Mouse (Mus musculus) kidney, embryonic 14.5 days (tissue): ENCODE data around the gene Spryd7. TPM values are rescaled to one million over a fixed set of nuclear protein-coding genes. Genes with fewer than 3 reads are reported as not detected.
A peak's percentile ranks its signal among the peaks of the same experiment; 100 is the strongest.
"Not testable (repeated sequence)": the region's sequence is repeated elsewhere in the genome, so short reads cannot be mapped to it uniquely, and the experiment has no call there.

ENCODE experiments used
- ATAC-seq: fragments of 200-750 bp; cut with Nextera tagmentation; 2 replicates; pipeline ENCODE4 v1.8.0; 2017; ENCODE audit warnings: moderate number of reproducible peaks, mild to moderate bottlenecking, moderate TSS enrichment, moderate library complexity; ENCODE audit not compliant: low FRiP score, low TSS enrichment
- H3K27ac ChIP-seq: fragments of 300-500 bp; sonication (generic); 2 replicates; pipeline ENCODE4 v1.5.1; 2014; ENCODE audit warnings: low read depth, mild to moderate bottlenecking, low read length, moderate library complexity, mixed read lengths
- H3K27me3 ChIP-seq: fragments of 300-500 bp; sonication (generic); 2 replicates; pipeline ENCODE4 v1.6.1; 2014; ENCODE audit warnings: mild to moderate bottlenecking, low read length; ENCODE audit not compliant: control insufficient read depth, insufficient read depth
- H3K36me3 ChIP-seq: fragments of 300-500 bp; sonication (generic); 2 replicates; pipeline ENCODE4 v1.6.1; 2014; ENCODE audit warnings: low read length, mixed read lengths; ENCODE audit not compliant: control insufficient read depth, insufficient read depth
- H3K4me1 ChIP-seq: fragments of 300-500 bp; sonication (generic); 2 replicates; pipeline ENCODE4 v1.6.1; 2014; ENCODE audit warnings: low read length, mixed read lengths; ENCODE audit not compliant: control insufficient read depth, insufficient read depth
- H3K4me2 ChIP-seq: fragments of 300-500 bp; sonication (generic); replicated peaks from 2 replicates; pipeline ENCODE4 v1.6.1; 2014; ENCODE audit warnings: low read depth, mild to moderate bottlenecking, low read length
- H3K4me3 ChIP-seq: fragments of 300-500 bp; sonication (generic); 2 replicates; pipeline ENCODE4 v1.5.1; 2014; ENCODE audit warnings: mild to moderate bottlenecking, low read length
- H3K9ac ChIP-seq: fragments of 300-500 bp; sonication (generic); 2 replicates; pipeline ENCODE4 v1.6.1; 2014; ENCODE audit warnings: low read depth, mild to moderate bottlenecking, low read length, moderate library complexity
- H3K9me3 ChIP-seq: fragments of 300-500 bp; sonication (generic); 2 replicates; pipeline ENCODE4 v1.6.1; 2016; ENCODE audit warnings: low read length; ENCODE audit not compliant: control insufficient read depth
- WGBS: fragments of 180-500 bp; shearing (Covaris S2); extraction: QIAGEN DNeasy Blood & Tissue Kit; methylation state at CpG from one replicate; pipeline ENCODE4 v1.1.7; 2014; 5-methylcytosine and 5-hydroxymethylcytosine counted together
- polyA plus RNA-seq: library from polyadenylated mRNA; unstranded; fragments of >200 nt; fragmentation: Nextera tagmentation; extraction: Ambion mirVana; gene quantifications from 2 replicates; pipeline ENCODE4 v1.2.1, GENCODE M21; 2014

The Spryd7 gene
- 23.3 and 24.0 TPM in 2 replicates for polyA plus RNA-seq

DNA sequence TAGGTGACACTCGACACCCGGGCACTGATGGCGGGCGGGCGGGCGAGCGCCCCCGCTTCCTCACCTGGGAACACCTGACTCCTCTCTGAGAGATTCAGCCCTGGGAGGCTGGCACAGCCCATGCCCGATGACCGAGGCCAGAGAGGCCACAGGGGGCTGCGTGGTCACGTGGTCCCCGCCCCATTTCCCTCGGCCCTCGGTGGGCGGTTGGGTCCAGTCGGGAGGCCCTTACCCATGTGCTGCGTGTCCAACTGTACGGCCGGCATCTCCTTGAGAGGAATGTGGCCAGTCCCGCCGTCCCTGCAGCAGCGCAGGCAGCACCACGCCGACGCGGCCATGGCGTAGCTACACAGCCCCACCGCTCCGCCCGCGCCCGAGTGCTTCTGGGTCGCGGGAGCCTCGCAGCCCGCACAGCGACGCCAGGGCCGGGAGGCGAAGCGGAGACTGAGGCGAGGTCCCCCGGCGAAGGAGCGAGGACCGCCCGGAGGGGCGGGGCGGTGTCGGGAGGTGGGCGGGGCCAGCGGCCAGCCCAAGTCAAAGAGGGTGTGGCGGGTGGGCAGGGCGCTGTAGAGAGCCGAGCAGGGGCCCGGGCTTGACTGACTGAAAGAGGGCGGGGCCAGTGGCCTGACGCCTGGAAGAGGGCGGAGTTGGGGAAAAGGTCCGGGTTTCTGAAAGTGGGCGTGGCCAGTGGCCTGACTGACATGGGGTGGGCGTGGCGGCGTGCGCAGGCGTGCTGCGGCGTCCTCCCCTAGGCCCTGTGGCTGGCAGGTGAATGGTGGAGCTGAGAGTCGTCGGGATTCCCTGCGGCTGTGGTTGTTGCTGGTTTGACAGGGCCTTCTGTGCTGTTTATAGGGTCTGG is at the start of gene Spryd7:
TSS of gene Spryd7 (minus strand) at position 598 of the 859 bp plus-strand sequence.
- Histone ChIP-seq H3K27ac (peak within 1 kb of the TSS; percentile 77; the same call in 1 of the 2 replicates), H3K9me3 (peaks cover 2% of the 10 kb centered on the region; the same call in 1 of the 2 replicates), H3K4me2 (peak within 1 kb of the TSS; percentile 88), H3K9ac (peak within 1 kb of the TSS; percentile 73), H3K4me1 (no peaks in the 10 kb centered on the region), H3K4me3 (peak within 1 kb of the TSS; percentile 57), H3K36me3 (no peaks in the 10 kb centered on the region), H3K27me3 (no peaks in the 10 kb centered on the region)
- peak; percentile 98 for ATAC-seq
- WGBS, result under 1% methylated on average over 70 of the region's 72 CpGs

DNA sequence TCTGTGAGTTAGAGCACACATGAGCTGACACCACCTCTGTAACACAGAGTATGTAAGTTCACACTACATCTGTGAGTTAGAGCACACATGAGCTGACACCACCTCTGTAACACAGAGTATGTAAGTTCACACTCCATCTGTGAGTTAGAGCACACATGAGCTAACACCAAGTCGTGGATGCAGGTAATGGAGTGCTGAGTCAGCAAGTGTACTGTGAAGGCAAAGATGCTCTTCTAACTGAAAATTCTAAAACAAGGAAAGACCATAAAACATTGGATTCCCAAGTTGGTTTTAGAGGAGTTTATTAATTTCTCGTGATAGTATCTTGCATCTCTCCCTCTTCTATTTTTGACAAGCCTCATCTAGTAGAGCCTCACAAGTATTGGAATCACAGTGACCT is 49.4 kb upstream of the Spryd7 start:
- H3K4me1 ChIP-seq, ATAC-seq, H3K9ac ChIP-seq, H3K4me2 ChIP-seq, H3K27ac ChIP-seq, H3K9me3 ChIP-seq, H3K36me3 ChIP-seq, H3K4me3 ChIP-seq, H3K27me3 ChIP-seq: not testable (repeated sequence)
- 91% methylated on average over 2 of the region's 2 CpGs for WGBS

DNA sequence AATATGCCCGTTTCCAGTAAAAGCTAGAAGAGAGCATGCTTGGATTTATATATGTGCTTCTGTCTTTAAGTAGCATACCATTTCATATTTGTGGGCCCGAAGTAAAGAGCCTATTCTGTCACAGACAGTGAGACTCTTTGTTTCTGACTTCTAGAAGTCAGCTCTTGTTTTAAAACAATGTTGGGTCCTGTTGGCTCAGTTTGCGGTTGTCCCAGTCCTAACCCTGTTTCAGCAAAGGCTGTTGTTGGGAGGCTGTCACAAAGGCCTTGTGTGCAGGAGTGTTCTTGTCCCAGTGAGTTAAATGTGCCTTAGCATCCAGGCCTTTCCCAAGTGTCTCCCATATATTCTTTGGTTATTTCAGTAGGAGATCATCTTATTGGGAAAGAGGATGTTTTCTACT is 47.4 kb upstream of the Spryd7 start:
- no peak overlapping the region for H3K9ac ChIP-seq
- no peak for ATAC-seq
- H3K9me3 ChIP-seq, result no peaks in the 10 kb centered on the region
- no peak overlapping the region for H3K27ac ChIP-seq
- 94% methylated on average over 3 of the region's 3 CpGs for WGBS
- H3K4me2 ChIP-seq, result no peak overlapping the region
- no peaks in the 10 kb centered on the region for H3K27me3 ChIP-seq
- no peak overlapping the region for H3K4me3 ChIP-seq
- H3K36me3 ChIP-seq, result peaks cover 8% of the 10 kb centered on the region; the same call in 1 of the 2 replicates
- H3K4me1 ChIP-seq, result 0 out of 2 replicates have a peak, but pooled peaks cover 6% of the 10 kb centered on the region

- no peak overlapping the region for H3K4me3 ChIP-seq
- H3K4me1 ChIP-seq, result 0 out of 2 replicates have a peak, but pooled peaks cover 6% of the 10 kb centered on the region
- H3K9me3 ChIP-seq, result no peaks in the 10 kb centered on the region
- no peak overlapping the region for H3K4me2 ChIP-seq
- H3K36me3 ChIP-seq, result peaks cover 8% of the 10 kb centered on the region; the same call in 1 of the 2 replicates
- H3K9ac ChIP-seq, result no peak overlapping the region
- no peaks in the 10 kb centered on the region for H3K27me3 ChIP-seq
- no peak overlapping the region for H3K27ac ChIP-seq
- no peak for ATAC-seq
- WGBS, result 84% methylated on average over 8 of the region's 8 CpGs
Observed at GRCm38 (mm10) chr14:61603069-61603755, 46.5 kb upstream of the Spryd7 start.

- H3K4me2 ChIP-seq, result no peak overlapping the region
- H3K36me3 ChIP-seq, result peaks cover 8% of the 10 kb centered on the region; the same call in 1 of the 2 replicates
- H3K4me3 ChIP-seq, result no peak overlapping the region
- no peaks in the 10 kb centered on the region for H3K9me3 ChIP-seq
- 0 out of 2 replicates have a peak, but pooled peaks cover 6% of the 10 kb centered on the region for H3K4me1 ChIP-seq
- H3K27ac ChIP-seq, result no peak overlapping the region
- WGBS, result 87% methylated on average over 9 of the region's 9 CpGs
- H3K9ac ChIP-seq, result no peak overlapping the region
- no peak for ATAC-seq
- H3K27me3 ChIP-seq, result no peaks in the 10 kb centered on the region
Observed at GRCm38 (mm10) chr14:61601348-61601747, 44.7 kb upstream of the Spryd7 start.

DNA sequence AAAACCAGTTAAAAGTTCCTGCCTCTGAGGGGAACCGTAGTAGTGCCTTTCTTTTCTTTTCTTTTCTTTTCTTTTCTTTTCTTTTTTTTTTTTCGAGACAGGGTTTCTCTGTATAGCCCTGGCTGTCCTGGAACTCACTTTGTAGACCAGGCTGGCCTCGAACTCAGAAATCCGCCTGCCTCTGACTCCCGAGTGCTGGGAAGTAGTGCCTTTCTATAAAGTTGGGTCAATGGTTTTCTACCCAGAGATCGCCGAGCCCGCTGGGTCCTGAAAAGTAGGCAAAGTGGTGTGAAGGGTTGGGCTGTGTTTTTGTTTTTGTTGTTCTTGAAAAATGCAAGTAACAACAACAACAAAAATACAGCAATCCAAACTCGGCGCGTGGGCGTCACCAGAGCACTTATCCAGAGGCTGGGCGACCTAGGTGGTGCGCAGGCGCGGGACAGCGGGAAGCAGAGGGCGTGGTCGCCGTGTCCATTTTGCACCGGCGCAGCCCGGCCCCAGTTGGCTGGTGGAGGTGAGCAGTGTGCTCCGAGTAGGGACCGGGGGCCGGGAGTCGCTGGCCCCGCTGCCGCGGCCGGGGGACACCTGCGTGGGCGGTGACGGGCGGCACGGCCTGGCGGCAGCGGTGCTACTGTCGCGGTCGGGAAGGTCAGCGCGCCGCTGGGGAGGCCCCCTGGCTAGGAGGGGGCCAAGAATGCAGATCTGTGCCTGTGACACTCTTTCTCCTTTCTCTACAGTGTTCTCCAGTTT is 42.5 kb upstream of the Spryd7 start:
- ATAC-seq, result peak; percentile 97
- 0 out of 2 replicates have a peak, but pooled peaks cover 6% of the 10 kb centered on the region for H3K4me1 ChIP-seq
- H3K36me3 ChIP-seq, result no peaks in the 10 kb centered on the region; the same call in 1 of the 2 replicates
- peak overlapping the region; percentile 43; the same call in 1 of the 2 replicates for H3K27ac ChIP-seq
- 6% methylated on average over 44 of the region's 44 CpGs for WGBS
- H3K27me3 ChIP-seq, result no peaks in the 10 kb centered on the region
- H3K4me2 ChIP-seq, result peak overlapping the region; percentile 51
- H3K9me3 ChIP-seq, result no peaks in the 10 kb centered on the region
- H3K4me3 ChIP-seq, result peak overlapping the region; percentile 71
- peak overlapping the region; percentile 73 for H3K9ac ChIP-seq

GRCm38 (mm10) chr14:61597968-61598367 is 41.3 kb upstream of the Spryd7 start, which contains the start of gene Trim13:
Gene Trim13 (plus strand): TSS chr14:61598247.
- Histone ChIP-seq H3K9me3 (no peaks in the 10 kb centered on the region), H3K4me1 (0 out of 2 replicates have a peak, but pooled peaks cover 6% of the 10 kb centered on the region), H3K27me3 (no peaks in the 10 kb centered on the region), H3K36me3 (no peaks in the 10 kb centered on the region), H3K9ac (peak within 1 kb of the TSS; percentile 73; the same call in 1 of the 2 replicates), H3K4me3 (peak within 1 kb of the TSS; percentile 71), H3K27ac (no peak within 1 kb of the TSS), H3K4me2 (peak within 1 kb of the TSS; percentile 51)
- no peak for ATAC-seq
- 55% methylated on average over 5 of the region's 5 CpGs for WGBS

- 92% methylated on average over 9 of the region's 9 CpGs for WGBS
- ATAC-seq, result no peak
- no peaks in the 10 kb centered on the region for H3K9me3 ChIP-seq
Observed at GRCm38 (mm10) chr14:61596719-61597426, 40.2 kb upstream of the Spryd7 start.

More at GRCm38 (mm10) chr14:61596719-61597426, 40.2 kb upstream of the Spryd7 start:
- Histone ChIP-seq H3K4me1 (0 out of 2 replicates have a peak, but pooled peaks cover 6% of the 10 kb centered on the region), H3K27me3 (no peaks in the 10 kb centered on the region), H3K4me2 (no peak overlapping the region), H3K36me3 (no peaks in the 10 kb centered on the region), H3K9ac (no peak overlapping the region), H3K4me3 (no peak overlapping the region), H3K27ac (no peak overlapping the region)
